Comparison of ENCODE assay signal across 15 mouse cellular contexts in the genomic region with DNA sequence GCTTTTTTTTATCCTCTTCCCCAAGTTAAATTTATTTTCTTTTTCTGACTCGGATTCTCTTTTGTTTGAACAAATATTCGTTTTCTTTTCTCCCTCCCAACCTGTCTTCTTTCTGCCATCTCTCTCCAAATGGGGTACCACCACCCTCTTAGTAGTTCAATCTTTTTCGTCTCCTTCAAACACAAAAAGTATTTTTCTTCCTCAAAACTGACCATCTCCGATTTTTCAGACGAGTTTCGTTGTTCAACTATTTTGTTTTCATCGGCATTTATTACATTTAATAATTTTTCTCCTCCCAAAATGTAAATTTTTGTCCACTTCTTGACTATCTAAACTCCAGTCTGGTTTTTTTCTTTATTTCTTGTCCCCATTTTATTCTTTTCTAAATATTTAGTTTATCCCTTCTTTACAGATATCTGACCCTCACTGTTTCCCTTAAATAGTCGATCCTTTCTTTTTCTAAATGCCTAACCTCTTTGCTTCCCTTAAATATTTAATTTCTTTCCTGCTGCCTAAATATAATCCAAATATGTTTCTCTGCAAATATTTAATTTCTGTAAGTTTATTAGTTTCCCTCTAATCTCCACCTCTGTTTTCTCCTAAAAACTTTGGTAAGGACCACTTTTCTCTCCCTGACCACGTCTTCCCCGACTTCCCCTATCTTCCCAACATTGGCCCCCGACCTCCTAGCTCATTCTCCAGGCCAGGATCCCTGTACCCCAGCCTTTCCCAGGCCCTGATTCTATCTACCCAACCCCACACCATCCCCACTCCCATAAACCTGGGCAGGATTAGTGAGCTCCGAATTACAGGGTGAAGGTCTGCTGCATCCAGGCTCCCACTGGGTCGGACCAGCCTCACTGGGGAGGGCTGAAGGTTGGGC. TPM values are rescaled to one million over a fixed set of nuclear protein-coding genes. Genes with fewer than 3 reads are reported as not detected.
A peak's percentile ranks its signal among the peaks of the same experiment; 100 is the strongest.
DNase-seq lines count a peak whose midpoint lies in the region; ATAC-seq and TF ChIP-seq lines count a peak whose summit lies in the region.
"Had no signal": no experiment of that assay in that cellular context is flagged by ENCODE, and none has a peak within 500 bp of the region (broad histone marks: within the 10 kb centered on the region; RNA-seq: fewer than 3 reads in every experiment).

No protein-coding gene starts in this region.

- H3K9me3 ChIP-seq in liver, postnatal 0 days (ENCODE audit: low read length): no peaks in the 10 kb centered on the region
- no peaks in the 10 kb centered on the region for H3K9me3 ChIP-seq in liver, embryonic 11.5 days (ENCODE audit: control insufficient read depth, low read length)
- H3K9me3 ChIP-seq in embryonic facial prominence, embryonic 12.5 days: no peaks in the 10 kb centered on the region
- H3K9me3 ChIP-seq in intestine, embryonic 16.5 days (ENCODE audit: control insufficient read depth, low read length): no peaks in the 10 kb centered on the region
- no peaks in the 10 kb centered on the region for H3K9me3 ChIP-seq in stomach, embryonic 14.5 days (ENCODE audit: control insufficient read depth, low read depth, low read length)
- H3K9me3 ChIP-seq: heart, embryonic 10.5 days; hindbrain, embryonic 12.5 days had no signal

- H3K27me3 ChIP-seq in liver, postnatal 0 days (ENCODE audit: insufficient read depth, low read length): peaks cover 95% of the 10 kb centered on the region
- peaks cover 96% of the 10 kb centered on the region for H3K27me3 ChIP-seq in liver, embryonic 11.5 days (replicated peaks; ENCODE audit: control insufficient read depth, insufficient read depth, low read length)
- H3K27me3 ChIP-seq in embryonic facial prominence, embryonic 12.5 days: peaks cover 60% of the 10 kb centered on the region
- peaks cover 56% of the 10 kb centered on the region for H3K27me3 ChIP-seq in intestine, embryonic 16.5 days (replicated peaks; ENCODE audit: control insufficient read depth, insufficient read depth, low read length)
- 0 out of 2 replicates have a peak, but pooled peaks cover 2% of the 10 kb centered on the region for H3K27me3 ChIP-seq in stomach, embryonic 14.5 days (ENCODE audit: control insufficient read depth, insufficient read depth, low read length)

- no peak for ATAC-seq in liver, postnatal 0 days
- ATAC-seq in liver, embryonic 11.5 days (replicated peaks; ENCODE audit: low FRiP score): no peak
- ATAC-seq in embryonic facial prominence, embryonic 12.5 days (ENCODE audit: insufficient number of reproducible peaks, insufficient read depth, low FRiP score, low TSS enrichment): no peak
- ATAC-seq in intestine, embryonic 16.5 days: no peak; the same call in 1 of the 2 replicates
- no peak for ATAC-seq in stomach, embryonic 14.5 days (ENCODE audit: insufficient number of reproducible peaks, insufficient read depth, low FRiP score, low read depth)

- no peak for TF ChIP-seq EP300 in liver, postnatal 0 days (IDR thresholded peaks at IDR 0.05; ENCODE audit: low read depth)

- no peak for DNase-seq in liver, postnatal 0 days
- DNase-seq in liver, embryonic 11.5 days (ENCODE audit: low spot score): no peak
- no peak for DNase-seq in heart, adult 18-20 months
- DNase-seq in kidney, adult 18-20 months: no peak
- DNase-seq: layer of hippocampus, adult 9-11 months; left cerebral cortex, postnatal 4 days; lung, postnatal 36 days had no signal

- H3K4me1 ChIP-seq in liver, postnatal 0 days (ENCODE audit: insufficient read depth): peaks cover 6% of the 10 kb centered on the region
- H3K4me1 ChIP-seq in liver, embryonic 11.5 days (replicated peaks; ENCODE audit: control insufficient read depth, insufficient read depth, low read length): no peaks in the 10 kb centered on the region; the same call in 1 of the 2 replicates
- H3K4me1 ChIP-seq in embryonic facial prominence, embryonic 12.5 days: peaks cover 20% of the 10 kb centered on the region
- H3K4me1 ChIP-seq in intestine, embryonic 16.5 days (ENCODE audit: control insufficient read depth, insufficient read depth, low read length): 0 out of 2 replicates have a peak, but pooled peaks cover 8% of the 10 kb centered on the region
- peaks cover 20% of the 10 kb centered on the region; the same call in 1 of the 2 replicates for H3K4me1 ChIP-seq in stomach, embryonic 14.5 days (ENCODE audit: control insufficient read depth, insufficient read depth, low read length)

- no peak overlapping the region for H3K9ac ChIP-seq in liver, postnatal 0 days (replicated peaks)
- H3K9ac ChIP-seq in liver, embryonic 11.5 days (ENCODE audit: low read depth, low read length): no peak overlapping the region
- peak overlapping the region; percentile 67 for H3K9ac ChIP-seq in embryonic facial prominence, embryonic 12.5 days
- peak overlapping the region; percentile 70 for H3K9ac ChIP-seq in intestine, embryonic 16.5 days (ENCODE audit: low read depth, low read length)
- H3K9ac ChIP-seq in stomach, embryonic 14.5 days (replicated peaks; ENCODE audit: low read depth, low read length): peak overlapping the region; percentile 99
- H3K9ac ChIP-seq: hindbrain, embryonic 12.5 days had no signal

- no peak overlapping the region for H3K27ac ChIP-seq in liver, postnatal 0 days (ENCODE audit: low read depth)
- no peak overlapping the region for H3K27ac ChIP-seq in liver, embryonic 11.5 days (ENCODE audit: low read depth, low read length)
- H3K27ac ChIP-seq in embryonic facial prominence, embryonic 12.5 days: peak overlapping the region; percentile 75
- H3K27ac ChIP-seq in intestine, embryonic 16.5 days (ENCODE audit: low read length): peak overlapping the region; percentile 20; the same call in 1 of the 2 replicates
- peak overlapping the region; percentile 98 for H3K27ac ChIP-seq in stomach, embryonic 14.5 days (ENCODE audit: low read length)
- H3K27ac ChIP-seq: heart, embryonic 10.5 days; hindbrain, embryonic 12.5 days had no signal

- H3K4me3 ChIP-seq in liver, postnatal 0 days (ENCODE audit: low read depth, low read length): peak overlapping the region; percentile 32; the same call in 1 of the 2 replicates
- no peak overlapping the region for H3K4me3 ChIP-seq in liver, embryonic 11.5 days (ENCODE audit: low read depth, low read length)
- peak overlapping the region; percentile 54 for H3K4me3 ChIP-seq in embryonic facial prominence, embryonic 12.5 days
- peak overlapping the region; percentile 49 for H3K4me3 ChIP-seq in intestine, embryonic 16.5 days (ENCODE audit: low read length)
- peak overlapping the region; percentile 77 for H3K4me3 ChIP-seq in stomach, embryonic 14.5 days (ENCODE audit: low read depth, low read length)
- H3K4me3 ChIP-seq: hindbrain, embryonic 12.5 days had no signal

- H3K4me2 ChIP-seq in liver, postnatal 0 days (ENCODE audit: low read depth, low read length): no peak overlapping the region
- H3K4me2 ChIP-seq in liver, embryonic 11.5 days: no peak overlapping the region
- peak overlapping the region; percentile 42 for H3K4me2 ChIP-seq in embryonic facial prominence, embryonic 12.5 days (replicated peaks)
- peak overlapping the region; percentile 64 for H3K4me2 ChIP-seq in intestine, embryonic 16.5 days (ENCODE audit: low read depth, low read length)
- peak overlapping the region; percentile 54 for H3K4me2 ChIP-seq in stomach, embryonic 14.5 days (replicated peaks; ENCODE audit: low read depth, low read length)
- H3K4me2 ChIP-seq: hindbrain, embryonic 12.5 days had no signal

- 8% methylated on average over 13 of the region's 13 CpGs for WGBS in liver, postnatal 0 days (ENCODE audit: insufficient replicate concordance)
- WGBS in liver, embryonic 11.5 days: 8% methylated on average over 13 of the region's 13 CpGs
- WGBS in embryonic facial prominence, embryonic 12.5 days: 6% methylated on average over 13 of the region's 13 CpGs
- WGBS in intestine, embryonic 16.5 days: 12% methylated on average over 13 of the region's 13 CpGs
- WGBS in stomach, embryonic 14.5 days: 17% methylated on average over 13 of the region's 13 CpGs

- TF ChIP-seq CTCF in liver, postnatal 0 days (IDR thresholded peaks at IDR 0.05; ENCODE audit: low read depth): no peak

- H3K36me3 ChIP-seq in liver, postnatal 0 days (replicated peaks; ENCODE audit: insufficient read depth, low read length): no peaks in the 10 kb centered on the region
- no peaks in the 10 kb centered on the region for H3K36me3 ChIP-seq in liver, embryonic 11.5 days (ENCODE audit: control insufficient read depth, insufficient read depth, low read length)
- H3K36me3 ChIP-seq in embryonic facial prominence, embryonic 12.5 days: no peaks in the 10 kb centered on the region
- peaks cover 3% of the 10 kb centered on the region; the same call in 1 of the 2 replicates for H3K36me3 ChIP-seq in intestine, embryonic 16.5 days (ENCODE audit: control insufficient read depth, insufficient read depth, low read length)
- H3K36me3 ChIP-seq in stomach, embryonic 14.5 days (ENCODE audit: control insufficient read depth, insufficient read depth, low read length): peaks cover 23% of the 10 kb centered on the region
- H3K36me3 ChIP-seq: heart, embryonic 10.5 days; hindbrain, embryonic 12.5 days had no signal

RNA-seq across cellular contexts. Expression of a gene that starts 9.0 kb away (rescaled TPM):
- polyA plus RNA-seq in liver, postnatal 0 days (2015; fragmentation: Nextera tagmentation; extraction: Ambion mirVana): not detected in 2 replicates
- 6.3 and 6.8 TPM in 2 replicates for polyA plus RNA-seq in liver, embryonic 11.5 days (2014; fragmentation: Nextera tagmentation; extraction: Ambion mirVana)
- 99.0 and 157 TPM in 2 replicates for polyA plus RNA-seq in embryonic facial prominence, embryonic 12.5 days (2016; fragmentation: Nextera tagmentation; extraction: Ambion mirVana)
- polyA plus RNA-seq in intestine, embryonic 16.5 days (2015; fragmentation: Nextera tagmentation; extraction: Ambion mirVana): 9.0 and 9.1 TPM in 2 replicates
- polyA plus RNA-seq in stomach, embryonic 14.5 days (2014; fragmentation: Nextera tagmentation; extraction: Ambion mirVana): 262 and 263 TPM in 2 replicates
- total RNA-seq in heart, adult 18-20 months (2021): not detected
- total RNA-seq: adrenal gland, adult 2 months; left cerebral cortex, postnatal 4 days; monocyte, adult 5-6 weeks; neutrophil, adult 5-6 weeks had no signal
- polyA plus RNA-seq: adrenal gland, adult 2 months had no signal

RNA-seq across cellular contexts. Expression of a gene that starts 42.7 kb away (rescaled TPM):
- polyA plus RNA-seq in liver, postnatal 0 days (2015; fragmentation: Nextera tagmentation; extraction: Ambion mirVana): 0.13 TPM in 2 replicates
- polyA plus RNA-seq in liver, embryonic 11.5 days (2014; fragmentation: Nextera tagmentation; extraction: Ambion mirVana): not detected in 2 replicates
- polyA plus RNA-seq in embryonic facial prominence, embryonic 12.5 days (2016; fragmentation: Nextera tagmentation; extraction: Ambion mirVana): not detected in 2 replicates
- 0.13 TPM in 1 of 2 replicates, not detected in the other for polyA plus RNA-seq in intestine, embryonic 16.5 days (2015; fragmentation: Nextera tagmentation; extraction: Ambion mirVana)
- polyA plus RNA-seq in stomach, embryonic 14.5 days (2014; fragmentation: Nextera tagmentation; extraction: Ambion mirVana): 0.43 TPM in 1 of 2 replicates, not detected in the other
- total RNA-seq in heart, adult 18-20 months (2021): under 1 TPM; 0.20 to 0.21 TPM
- total RNA-seq: monocyte, adult 5-6 weeks; neutrophil, adult 5-6 weeks had no signal
- polyA plus RNA-seq: hindbrain, embryonic 12.5 days had no signal

Comparison
In these comparisons a context has a peak if more than half of its experiments do, and no peak if none do; other contexts are left out.
1. H3K27ac ChIP-seq: peak in embryonic facial prominence, embryonic 12.5 days (single experiment), intestine, embryonic 16.5 days (single experiment) and stomach, embryonic 14.5 days (single experiment); none in liver, postnatal 0 days (single experiment) and liver, embryonic 11.5 days (single experiment).
2. H3K4me2 ChIP-seq: peak in embryonic facial prominence, embryonic 12.5 days (single experiment), intestine, embryonic 16.5 days (single experiment) and stomach, embryonic 14.5 days (single experiment); none in liver, postnatal 0 days (single experiment) and liver, embryonic 11.5 days (single experiment).
3. H3K9ac ChIP-seq: peak in embryonic facial prominence, embryonic 12.5 days (single experiment), intestine, embryonic 16.5 days (single experiment) and stomach, embryonic 14.5 days (single experiment); none in liver, postnatal 0 days (single experiment) and liver, embryonic 11.5 days (single experiment).